Mouse (Mus musculus) bone marrow macrophage, adult 2 months (primary cell): Measurements from ENCODE around the gene Kif3a. TPM values are rescaled to one million over a fixed set of nuclear protein-coding genes. Genes with fewer than 3 reads are reported as not detected.

ENCODE experiments used
- H3K27ac ChIP-seq: 2 replicates; pipeline ENCODE4 v1.5.1; 2012; ENCODE audit warnings: low read depth, low read length; ENCODE audit not compliant: insufficient read depth
- H3K4me1 ChIP-seq: 2 replicates; pipeline ENCODE4 v1.6.1; 2012; ENCODE audit warnings: low read length; ENCODE audit not compliant: control insufficient read depth, insufficient read depth
- H3K4me3 ChIP-seq: 2 replicates; pipeline ENCODE4 v1.5.1; 2012; ENCODE audit warnings: mild to moderate bottlenecking, low read length, moderate library complexity; ENCODE audit not compliant: insufficient read depth
- CTCF ChIP-seq: IDR thresholded peaks from 2 replicates; pipeline ENCODE4 v1.5.1; 2012; ENCODE audit warnings: low read depth, mild to moderate bottlenecking, low read length, moderate library complexity
- POLR2A ChIP-seq: IDR thresholded peaks from 2 replicates; pipeline ENCODE4 v1.6.1; 2012; ENCODE audit warnings: mild to moderate bottlenecking, low read depth, low read length, borderline replicate concordance
- polyA plus RNA-seq: library from polyadenylated mRNA; stranded (reverse); fragments of >200 nt; gene quantifications from 2 replicates; pipeline ENCODE4 v1.2.4, GENCODE M21; 2012; ENCODE audit not compliant: missing spikeins, insufficient read depth, insufficient read length

Gene Kif3a
- polyA plus RNA-seq, 1 experiment = 31.9 TPM

GRCm38 (mm10) chr11:53609672-53610071 lies 42.5 kb downstream of the Kif3a start:
- no peak overlapping the region for H3K27ac ChIP-seq
- no peaks in the 10 kb centered on the region for H3K4me1 ChIP-seq
- H3K4me3 ChIP-seq = no peak overlapping the region
- TF ChIP-seq POLR2A = no peak

DNA sequence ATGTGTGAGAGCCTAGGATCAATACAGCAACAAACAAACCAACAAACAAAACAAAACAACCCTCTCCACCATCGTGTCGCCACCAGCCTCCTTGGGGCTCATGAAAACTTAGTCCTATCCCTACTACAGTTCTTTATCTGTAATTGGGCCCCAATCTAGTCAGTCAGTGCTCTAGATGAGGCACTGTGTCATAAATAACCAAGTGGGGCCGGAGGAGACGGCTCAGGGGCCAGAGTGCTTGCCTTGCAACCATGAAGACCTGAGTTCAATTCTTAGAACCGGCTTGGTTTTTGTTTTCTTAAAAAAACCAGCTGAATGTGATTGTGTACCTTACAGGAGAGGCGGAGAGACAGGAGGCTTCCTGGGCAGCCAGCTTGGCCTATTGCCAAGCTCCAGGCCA lies 48.0 kb downstream of the Kif3a start:
- TF ChIP-seq POLR2A = no peak
- no peak for TF ChIP-seq CTCF
- no peak overlapping the region for H3K27ac ChIP-seq
- peaks cover 17% of the 10 kb centered on the region for H3K4me1 ChIP-seq
- H3K4me3 ChIP-seq = no peak overlapping the region

DNA sequence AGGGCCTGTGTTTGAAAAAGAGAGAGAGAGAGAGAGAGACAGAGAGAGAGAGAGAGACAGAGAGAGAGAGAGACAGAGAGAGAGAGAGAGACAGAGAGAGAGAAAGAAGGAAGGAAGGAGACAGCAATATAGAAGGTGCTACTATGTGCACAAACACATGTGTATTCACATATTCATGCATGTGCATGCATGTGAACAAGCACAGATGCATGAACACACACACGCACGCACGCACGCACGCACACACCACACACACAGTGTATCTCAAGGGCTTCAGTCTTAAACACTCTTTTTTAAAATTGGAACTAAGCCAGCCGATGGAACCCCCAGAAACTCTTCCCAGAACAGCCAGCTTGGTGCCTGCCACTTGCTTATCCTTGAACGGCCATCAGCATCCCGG lies 48.4 kb downstream of the Kif3a start:
- Histone ChIP-seq H3K27ac (no peak overlapping the region), H3K4me1 (peaks cover 17% of the 10 kb centered on the region), H3K4me3 (no peak overlapping the region)
- TF ChIP-seq POLR2A = no peak
- TF ChIP-seq CTCF = no peak

DNA sequence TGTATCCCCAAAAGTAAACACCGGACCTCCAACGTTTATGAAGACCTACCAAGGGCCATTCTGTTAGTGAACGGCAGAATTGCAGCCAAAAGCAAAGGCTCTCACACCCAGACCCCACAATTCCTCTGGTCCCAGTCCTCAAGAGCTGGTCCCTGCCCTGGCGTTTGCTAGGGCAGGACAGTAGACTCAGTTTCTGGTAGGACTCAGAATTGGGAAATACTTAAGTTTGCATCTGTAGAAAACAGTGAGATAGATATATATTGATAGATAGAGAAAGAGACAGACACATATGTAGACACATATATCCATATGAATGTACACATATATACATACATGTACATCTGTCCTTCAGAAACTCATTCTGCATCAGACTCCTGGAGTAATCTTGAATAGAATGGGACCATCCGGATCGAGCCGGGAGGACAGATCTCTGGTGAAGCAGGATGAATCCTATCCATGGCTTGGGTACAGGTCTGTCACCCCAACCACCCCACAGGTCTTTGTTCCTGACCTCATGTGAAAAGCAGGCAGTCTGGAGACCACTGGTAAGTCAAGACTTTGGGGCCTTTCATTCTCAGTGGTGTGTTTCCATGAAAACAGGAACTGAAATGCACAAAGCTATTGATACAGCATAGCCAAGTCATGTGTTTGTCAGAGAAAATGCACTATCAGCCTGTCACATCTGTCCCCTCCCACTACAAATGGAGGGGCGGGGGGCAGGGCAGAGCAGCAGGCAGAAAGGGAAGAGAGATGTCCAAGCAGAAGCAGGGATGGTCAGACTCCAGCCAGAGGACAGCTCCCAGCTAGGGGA lies 49.8 kb downstream of the Kif3a start:
- Histone ChIP-seq H3K4me1 (peaks cover 23% of the 10 kb centered on the region), H3K4me3 (no peak overlapping the region), H3K27ac (peak overlapping the region; percentile 85)
- no peak for TF ChIP-seq CTCF
- no peak for TF ChIP-seq POLR2A

GRCm38 (mm10) chr11:53617562-53618109 lies 50.5 kb downstream of the Kif3a start:
- Histone ChIP-seq H3K27ac (peak overlapping the region; percentile 56), H3K4me3 (no peak overlapping the region), H3K4me1 (peaks cover 30% of the 10 kb centered on the region)
- TF ChIP-seq CTCF (no peak), POLR2A (no peak)

DNA sequence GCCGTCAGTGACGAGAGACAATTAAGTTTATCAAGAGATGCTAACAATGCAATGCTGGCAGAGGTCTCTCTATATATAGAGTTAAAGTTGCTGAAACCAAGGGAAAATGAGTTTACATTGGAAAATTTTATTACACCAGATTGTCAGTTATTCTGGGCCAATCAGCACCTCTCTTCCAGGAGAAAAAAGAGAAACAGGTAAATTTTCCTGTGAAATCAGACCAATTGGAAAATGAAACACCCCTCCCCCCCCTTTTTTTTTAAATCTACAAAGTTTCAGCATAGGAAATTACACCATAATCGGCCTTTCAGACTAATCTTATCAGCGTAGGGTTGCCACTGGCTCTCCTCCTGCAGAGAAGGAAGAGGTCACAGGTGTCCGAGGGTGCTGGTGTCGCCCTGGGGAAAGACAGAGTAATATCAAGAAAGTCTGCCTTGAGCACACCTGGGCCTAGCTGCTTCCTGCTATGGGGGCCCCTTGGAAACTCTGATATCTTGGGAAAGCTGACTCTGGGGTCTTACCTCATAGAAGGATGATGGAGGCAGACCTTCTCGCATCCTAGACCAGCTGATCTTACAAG lies 51.5 kb downstream of the Kif3a start, which contains the start of gene Il4:
Gene Il4, minus strand, starts transcription at position 51 of the 580 bp plus-strand sequence.
- Histone ChIP-seq H3K4me3 (no peak within 1 kb of the TSS), H3K27ac (peak within 1 kb of the TSS; percentile 56), H3K4me1 (peaks cover 31% of the 10 kb centered on the region)
- no peak for TF ChIP-seq POLR2A
- TF ChIP-seq CTCF = no peak

DNA sequence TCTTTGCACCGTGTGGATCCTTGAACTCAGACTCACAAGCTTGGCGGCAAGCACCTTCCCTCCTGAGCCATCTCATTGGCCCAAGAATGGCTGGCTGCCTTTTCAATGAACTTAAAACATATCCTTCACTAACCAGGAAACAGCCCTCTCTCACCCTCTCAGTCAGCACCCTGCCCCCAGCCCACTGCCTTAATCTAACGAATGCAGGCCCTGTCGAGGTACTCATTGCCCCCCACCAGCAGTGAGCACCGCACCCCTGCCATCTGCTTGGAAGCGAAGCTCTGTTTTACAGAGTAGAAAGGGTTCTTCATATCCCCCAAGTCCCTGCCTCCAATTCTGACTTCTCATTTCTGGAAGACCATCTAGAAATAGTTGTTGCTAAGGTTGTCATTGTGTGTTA lies 52.2 kb downstream of the Kif3a start:
- Histone ChIP-seq H3K27ac (no peak overlapping the region), H3K4me1 (peaks cover 31% of the 10 kb centered on the region), H3K4me3 (no peak overlapping the region)
- no peak for TF ChIP-seq POLR2A
- no peak for TF ChIP-seq CTCF

GRCm38 (mm10) chr11:53620094-53620493 lies 52.9 kb downstream of the Kif3a start:
- Histone ChIP-seq H3K27ac (no peak overlapping the region), H3K4me3 (no peak overlapping the region), H3K4me1 (peaks cover 31% of the 10 kb centered on the region)
- TF ChIP-seq CTCF (no peak), POLR2A (no peak)

DNA sequence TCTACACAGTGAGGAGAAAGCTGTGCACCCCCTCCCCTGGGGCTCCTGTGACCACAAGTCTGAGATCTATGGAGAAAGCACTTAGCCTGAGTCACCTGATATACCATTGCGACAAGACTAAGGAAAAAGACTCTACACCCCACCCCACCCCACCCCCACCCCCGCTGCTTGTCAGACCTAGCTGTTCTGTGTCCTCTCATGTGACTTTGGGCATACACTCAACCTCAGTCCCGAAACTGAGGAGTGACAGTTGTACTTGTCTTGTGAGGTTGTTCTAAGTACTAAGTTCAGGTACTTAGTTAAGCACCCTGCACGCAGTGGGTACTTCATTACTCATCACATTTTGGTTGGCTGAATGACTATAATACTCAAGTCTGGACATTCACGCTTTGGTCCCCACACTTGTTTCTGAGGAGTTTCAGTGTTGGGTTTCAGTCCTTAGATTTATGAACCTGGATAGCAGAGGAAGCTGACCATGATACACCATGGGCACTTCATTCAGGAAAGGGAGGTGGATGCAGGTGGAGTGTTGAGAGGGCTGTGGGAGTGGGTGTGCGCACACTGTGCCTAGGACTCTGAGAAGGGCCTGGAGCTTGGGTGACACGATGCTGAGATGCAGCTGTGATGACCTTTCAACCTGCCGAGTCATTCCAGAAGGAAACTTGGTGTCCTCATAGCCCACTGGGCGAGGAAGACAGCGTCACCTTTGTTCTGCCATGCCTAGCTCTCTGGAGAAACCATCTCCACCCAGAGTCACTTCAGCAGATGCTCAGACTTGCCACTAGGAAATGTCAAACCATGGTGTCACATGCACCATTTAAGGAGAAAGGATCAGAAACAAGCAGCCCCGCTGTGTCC lies 54.6 kb downstream of the Kif3a start:
- H3K4me3 ChIP-seq = no peak overlapping the region
- TF ChIP-seq CTCF (no peak), POLR2A (no peak)
- H3K4me1 ChIP-seq = peaks cover 27% of the 10 kb centered on the region
- no peak overlapping the region for H3K27ac ChIP-seq
